Mouse (Mus musculus) erythroblast, embryonic 14.5 days (primary cell): Measurements from ENCODE around the gene Rfwd3. TPM values are rescaled to one million over a fixed set of nuclear protein-coding genes. Genes with fewer than 3 reads are reported as not detected.

Experiments used
- H3K27me3 ChIP-seq: 2 replicates; pipeline ENCODE4 v1.6.1; 2012; ENCODE audit warnings: inconsistent platforms; ENCODE audit not compliant: control insufficient read depth
- H3K36me3 ChIP-seq: 2 replicates; pipeline ENCODE4 v1.6.1; 2012; ENCODE audit warnings: mild to moderate bottlenecking, inconsistent platforms; ENCODE audit not compliant: control insufficient read depth
- H3K4me1 ChIP-seq: 2 replicates; pipeline ENCODE4 v1.6.1; 2012; ENCODE audit warnings: inconsistent platforms; ENCODE audit not compliant: control insufficient read depth
- H3K4me3 ChIP-seq: replicated peaks from 2 replicates; pipeline ENCODE3; 2012; ENCODE audit warnings: moderate library complexity, mild to moderate bottlenecking, inconsistent platforms
- H3K9me3 ChIP-seq: 2 replicates; pipeline ENCODE4 v1.6.1; 2012; ENCODE audit warnings: low read length, inconsistent platforms, mixed read lengths; ENCODE audit not compliant: control insufficient read depth
- GATA1 ChIP-seq: IDR thresholded peaks from 2 replicates; pipeline ENCODE4 v1.6.1; 2012; ENCODE audit warnings: low read length, inconsistent platforms, mixed read lengths
- TAL1 ChIP-seq: IDR thresholded peaks from 3 replicates; pipeline ENCODE4 v1.6.1; 2012; ENCODE audit warnings: low read length, inconsistent platforms, mixed read lengths
- polyA plus RNA-seq: library from polyadenylated mRNA; stranded (reverse); fragments of >175 nt; gene quantifications from 2 replicates; pipeline ENCODE4 v1.2.3, GENCODE M21; 2012

Gene Rfwd3
- polyA plus RNA-seq, 1 experiment: 0.63 TPM

DNA sequence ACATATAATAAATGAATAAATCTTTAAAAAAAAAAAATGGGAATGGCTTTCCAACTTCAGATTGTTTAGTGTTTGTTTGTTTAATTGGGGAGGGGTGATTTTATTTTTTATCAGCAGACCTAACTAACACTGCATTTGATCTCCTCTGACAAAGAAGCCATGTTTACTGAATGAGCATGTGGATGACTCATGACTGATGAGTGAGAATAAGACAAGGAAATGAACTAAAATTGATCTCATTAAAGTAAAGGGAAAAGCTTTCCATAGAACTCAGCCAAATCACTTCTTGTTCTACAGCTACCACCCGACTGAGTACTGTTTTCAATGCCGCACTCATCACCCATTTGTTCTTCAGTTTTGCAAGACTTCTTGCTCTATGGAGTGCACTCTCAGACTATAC lies 66.3 kb downstream of the Rfwd3 start:
- Histone ChIP-seq H3K27me3 (no peaks in the 10 kb centered on the region), H3K9me3 (no peaks in the 10 kb centered on the region)
- TF ChIP-seq TAL1 (no peak), GATA1 (no peak)

DNA sequence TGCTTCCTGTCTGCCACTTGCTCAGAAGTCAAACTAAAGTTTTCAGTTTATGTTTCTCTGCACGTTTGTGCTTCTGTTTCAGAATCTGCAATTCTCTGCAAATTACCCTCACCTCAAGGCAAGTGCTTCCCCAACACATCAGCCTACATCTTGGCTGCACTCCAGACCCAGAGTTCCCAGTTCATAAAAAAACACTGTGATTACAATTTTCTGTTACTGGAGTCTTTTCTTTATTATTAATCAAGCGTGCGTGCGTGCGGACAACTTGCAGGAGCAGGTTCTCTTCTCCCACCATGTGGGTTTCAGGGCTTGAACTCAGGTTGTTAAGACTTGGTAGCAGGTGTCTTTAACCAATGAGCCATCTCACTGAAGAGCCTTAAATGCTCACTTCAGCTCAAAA lies 75.9 kb downstream of the Rfwd3 start:
- Histone ChIP-seq H3K4me3 (no peak overlapping the region), H3K27me3 (no peaks in the 10 kb centered on the region), H3K9me3 (no peaks in the 10 kb centered on the region), H3K36me3 (no peaks in the 10 kb centered on the region), H3K4me1 (no peaks in the 10 kb centered on the region)
- TF ChIP-seq TAL1 (no peak), GATA1 (no peak)

More for the DNA sequence above, 66.3 kb downstream of the Rfwd3 start:
- Histone ChIP-seq H3K4me3 (no peak overlapping the region), H3K36me3 (no peaks in the 10 kb centered on the region), H3K4me1 (peaks cover 1% of the 10 kb centered on the region; the same call in 1 of the 2 replicates)

Other genes with a start within 250 kb of the Rfwd3 start
- gene Exosc6, start 243.9 kb downstream of the Rfwd3 start, polyA plus RNA-seq: 4.8 and 5.0 TPM in 2 replicates
- not detected in 2 replicates for gene Clec18a, start 207.8 kb downstream of the Rfwd3 start, polyA plus RNA-seq
- 0.05 TPM in 1 of 2 replicates, not detected in the other for gene Pdpr, start 205.6 kb downstream of the Rfwd3 start, polyA plus RNA-seq
- 1.1 and 1.4 TPM in 2 replicates for gene Glg1, start 41.0 kb downstream of the Rfwd3 start, polyA plus RNA-seq
- gene Mlkl, start 38.0 kb upstream of the Rfwd3 start, polyA plus RNA-seq: 0.06 TPM in 1 of 2 replicates, not detected in the other
- not detected in 2 replicates for gene Fa2h, start 93.6 kb upstream of the Rfwd3 start, polyA plus RNA-seq
- 0.08 and 0.12 TPM in 2 replicates for gene Wdr59, start 221.9 kb upstream of the Rfwd3 start, polyA plus RNA-seq
- 0.85 and 1.6 TPM in 2 replicates for gene Znrf1, start 235.9 kb upstream of the Rfwd3 start, polyA plus RNA-seq